Mouse (Mus musculus) midbrain, postnatal 0 days (tissue): ENCODE data around the gene Alg14. TPM values are rescaled to one million over a fixed set of nuclear protein-coding genes. Genes with fewer than 3 reads are reported as not detected.

ENCODE experiments used
- ATAC-seq: fragments of 200-750 bp; cut with Nextera tagmentation; 2 replicates; pipeline ENCODE4 v1.8.0; 2017; ENCODE audit warnings: moderate number of reproducible peaks, mild to moderate bottlenecking, moderate TSS enrichment, moderate library complexity; ENCODE audit not compliant: low FRiP score
- DNase-seq: peaks from one replicate; pipeline ENCODE4 v3.0.0-alpha.2; 2015; ENCODE audit warnings: low spot score
- H3K27ac ChIP-seq: fragments of 300-500 bp; sonication (generic); 2 replicates; pipeline ENCODE4 v1.5.1; 2014; ENCODE audit warnings: low read depth, mild to moderate bottlenecking, low read length, mixed read lengths
- H3K27me3 ChIP-seq: fragments of 300-500 bp; sonication (generic); 2 replicates; pipeline ENCODE4 v1.6.1; 2014; ENCODE audit warnings: low read length, control low read depth, mixed read lengths; ENCODE audit not compliant: insufficient read depth
- H3K36me3 ChIP-seq: fragments of 300-500 bp; sonication (generic); 2 replicates; pipeline ENCODE4 v1.6.1; 2014; ENCODE audit warnings: low read length, control low read depth, mixed read lengths; ENCODE audit not compliant: insufficient read depth
- H3K4me1 ChIP-seq: fragments of 300-500 bp; sonication (generic); 2 replicates; pipeline ENCODE4 v1.6.1; 2014; ENCODE audit warnings: mild to moderate bottlenecking, control low read depth, antibody characterized with exemption, low read length, mixed read lengths; ENCODE audit not compliant: insufficient read depth
- H3K4me2 ChIP-seq: fragments of 300-500 bp; sonication (generic); 2 replicates; pipeline ENCODE4 v1.6.1; 2014; ENCODE audit warnings: low read depth, mild to moderate bottlenecking, low read length, mixed read lengths; ENCODE audit not compliant: poor library complexity, severe bottlenecking
- H3K4me3 ChIP-seq: fragments of 300-500 bp; sonication (generic); 2 replicates; pipeline ENCODE4 v1.5.1; 2014; ENCODE audit warnings: low read depth, mild to moderate bottlenecking, low read length, moderate library complexity
- H3K9ac ChIP-seq: fragments of 300-500 bp; sonication (generic); replicated peaks from 2 replicates; pipeline ENCODE4 v1.6.1; 2014; ENCODE audit warnings: mild to moderate bottlenecking, low read length, moderate library complexity, mixed read lengths; ENCODE audit not compliant: poor library complexity, severe bottlenecking
- H3K9me3 ChIP-seq: fragments of 300-500 bp; sonication (generic); 2 replicates; pipeline ENCODE4 v1.6.1; 2016; ENCODE audit warnings: low read length, control low read depth
- CTCF ChIP-seq: IDR thresholded peaks from 2 replicates; pipeline ENCODE4 v1.5.1; 2016; ENCODE audit warnings: antibody characterized with exemption, mild to moderate bottlenecking
- WGBS: fragments of 180-500 bp; shearing (Covaris S2); extraction: QIAGEN DNeasy Blood & Tissue Kit; methylation state at CpG from one replicate; pipeline ENCODE4 v1.1.7; 2014; 5-methylcytosine and 5-hydroxymethylcytosine counted together
- polyA plus RNA-seq: library from polyadenylated mRNA; unstranded; fragments of >200 nt; fragmentation: Nextera tagmentation; extraction: Ambion mirVana; gene quantifications from 2 replicates; pipeline ENCODE4 v1.2.1, GENCODE M21; 2015
- total RNA-seq: library from RNA; depleted of rRNA; stranded (reverse); fragments of >200 nt; gene quantifications from 2 replicates; pipeline ENCODE4 v1.2.3, GENCODE M21; 2014

The Alg14 gene
- total and polyA plus RNA-seq, 2 experiments from 2014 or later, result 18.8 to 26.0 TPM

DNA sequence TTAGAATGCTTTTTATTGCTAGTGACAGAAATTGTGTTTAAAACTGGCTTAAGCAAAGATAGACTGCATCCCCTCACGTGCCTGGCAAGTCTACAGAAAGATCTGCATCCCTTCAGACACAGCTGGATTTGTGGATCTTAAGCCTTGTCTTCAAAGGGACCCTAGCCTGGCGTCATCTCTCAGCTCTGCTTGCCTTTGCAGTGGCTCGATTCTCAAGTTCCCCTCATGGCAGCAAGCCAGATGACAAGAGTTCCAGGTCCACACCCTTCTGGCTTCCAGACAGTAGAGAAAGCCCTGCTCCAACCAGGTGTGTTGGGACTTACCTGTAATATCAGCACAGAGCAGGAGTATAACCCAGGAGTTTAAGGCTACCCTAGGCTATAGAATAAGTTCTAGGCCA is 65.5 kb downstream of the Alg14 start:
- no peak for TF ChIP-seq CTCF
- Histone ChIP-seq H3K9me3 (no peaks in the 10 kb centered on the region), H3K27ac (no peak overlapping the region), H3K4me2 (no peak overlapping the region), H3K9ac (no peak overlapping the region), H3K4me1 (peaks cover 7% of the 10 kb centered on the region; the same call in 1 of the 2 replicates), H3K36me3 (no peaks in the 10 kb centered on the region), H3K27me3 (no peaks in the 10 kb centered on the region), H3K4me3 (no peak overlapping the region)
- WGBS, result 54% methylated on average over 3 of the region's 3 CpGs
- ATAC-seq, result no peak
- no peak for DNase-seq

DNA sequence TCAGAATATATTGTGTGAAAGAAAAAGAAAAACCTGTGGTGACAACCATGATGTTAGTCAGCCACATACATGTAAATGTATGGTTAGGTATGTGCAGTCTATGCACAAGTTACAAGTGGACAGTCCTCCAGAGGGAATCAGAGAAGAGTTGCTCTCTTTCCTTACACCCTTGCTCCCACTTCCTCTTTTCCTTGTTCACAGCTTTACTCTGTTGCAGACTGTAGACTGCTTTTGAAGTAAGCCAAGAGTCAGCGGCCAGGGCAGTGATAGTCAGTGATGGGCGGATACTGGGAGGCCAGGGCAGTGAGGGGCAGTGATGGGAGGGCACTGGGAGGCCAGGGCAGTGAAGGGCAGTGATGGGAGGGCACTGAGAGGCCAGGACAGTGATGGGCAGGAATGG is 66.7 kb downstream of the Alg14 start:
- Histone ChIP-seq H3K36me3 (no peaks in the 10 kb centered on the region), H3K4me1 (peaks cover 7% of the 10 kb centered on the region; the same call in 1 of the 2 replicates), H3K9me3 (no peaks in the 10 kb centered on the region), H3K27ac (no peak overlapping the region), H3K9ac (no peak overlapping the region), H3K27me3 (no peaks in the 10 kb centered on the region), H3K4me2 (no peak overlapping the region), H3K4me3 (no peak overlapping the region)
- no peak for TF ChIP-seq CTCF
- WGBS, result 68% methylated on average over 2 of the region's 2 CpGs
- no peak for DNase-seq
- no peak for ATAC-seq

DNA sequence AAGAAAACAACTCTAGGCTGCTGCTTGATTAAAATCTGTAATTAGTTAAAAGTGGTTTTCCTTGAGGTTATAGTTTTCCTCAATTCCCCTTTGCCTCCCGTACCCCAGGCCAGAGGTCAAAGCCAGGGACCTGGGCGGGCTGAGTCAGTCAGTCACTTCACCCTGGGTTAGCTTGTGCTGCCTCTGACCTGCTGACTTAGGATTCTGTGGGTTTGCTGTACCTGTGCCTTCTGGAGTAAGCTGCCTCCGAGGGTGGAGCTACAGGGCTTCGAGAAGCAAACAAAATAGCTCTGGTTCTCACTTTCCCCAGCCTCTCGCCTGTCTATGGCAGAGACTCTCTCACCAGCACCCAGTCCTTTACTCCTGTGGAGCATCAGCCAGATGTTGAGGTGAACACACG is 67.3 kb downstream of the Alg14 start:
- Histone ChIP-seq H3K4me2 (no peak overlapping the region), H3K9me3 (no peaks in the 10 kb centered on the region), H3K4me1 (peaks cover 7% of the 10 kb centered on the region; the same call in 1 of the 2 replicates), H3K9ac (no peak overlapping the region), H3K27ac (no peak overlapping the region), H3K4me3 (no peak overlapping the region), H3K36me3 (no peaks in the 10 kb centered on the region), H3K27me3 (no peaks in the 10 kb centered on the region)
- no peak for TF ChIP-seq CTCF
- WGBS, result 85% methylated on average over 6 of the region's 6 CpGs
- ATAC-seq, result no peak
- DNase-seq, result no peak

- Histone ChIP-seq H3K36me3 (no peaks in the 10 kb centered on the region), H3K4me2 (no peak overlapping the region), H3K27me3 (no peaks in the 10 kb centered on the region), H3K27ac (no peak overlapping the region), H3K9me3 (no peaks in the 10 kb centered on the region), H3K4me1 (peaks cover 7% of the 10 kb centered on the region; the same call in 1 of the 2 replicates), H3K9ac (no peak overlapping the region), H3K4me3 (no peak overlapping the region)
- no peak for TF ChIP-seq CTCF
- 69% methylated on average over 7 of the region's 7 CpGs for WGBS
- ATAC-seq (0 out of 2 replicates have a peak, but pooled peaks have one; percentile 65), DNase-seq (peak; percentile 52)
Measured at GRCm38 (mm10) chr3:121359272-121359671, 67.7 kb downstream of the Alg14 start.

DNA sequence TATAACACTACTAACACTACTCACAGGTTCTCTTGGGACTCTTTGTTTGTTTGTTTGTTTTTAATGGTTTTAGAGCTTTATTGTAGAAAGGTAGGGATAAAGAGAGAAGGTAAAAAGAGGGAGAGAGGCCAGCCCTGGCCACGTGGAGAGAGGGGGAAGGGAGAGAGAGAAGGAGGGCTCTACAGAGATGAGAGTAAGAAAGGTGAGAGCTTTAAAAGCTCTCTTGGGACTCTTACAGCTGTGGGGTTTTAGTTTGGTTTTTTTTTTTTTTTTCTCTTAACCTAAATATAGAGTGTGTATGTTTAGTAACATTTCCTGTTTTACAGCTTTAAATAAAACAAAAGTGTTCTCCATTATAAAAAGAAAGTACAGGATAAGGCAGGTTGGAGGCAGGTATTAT is 70.4 kb downstream of the Alg14 start:
- TF ChIP-seq CTCF, result no peak
- DNase-seq, result no peak
- Histone ChIP-seq H3K4me1 (peaks cover 7% of the 10 kb centered on the region; the same call in 1 of the 2 replicates), H3K27ac (no peak overlapping the region), H3K4me2 (no peak overlapping the region), H3K9ac (no peak overlapping the region), H3K4me3 (no peak overlapping the region), H3K27me3 (no peaks in the 10 kb centered on the region), H3K36me3 (no peaks in the 10 kb centered on the region), H3K9me3 (no peaks in the 10 kb centered on the region)
- no peak for ATAC-seq
- 50% methylated on average over 1 of the region's 1 CpGs for WGBS

DNA sequence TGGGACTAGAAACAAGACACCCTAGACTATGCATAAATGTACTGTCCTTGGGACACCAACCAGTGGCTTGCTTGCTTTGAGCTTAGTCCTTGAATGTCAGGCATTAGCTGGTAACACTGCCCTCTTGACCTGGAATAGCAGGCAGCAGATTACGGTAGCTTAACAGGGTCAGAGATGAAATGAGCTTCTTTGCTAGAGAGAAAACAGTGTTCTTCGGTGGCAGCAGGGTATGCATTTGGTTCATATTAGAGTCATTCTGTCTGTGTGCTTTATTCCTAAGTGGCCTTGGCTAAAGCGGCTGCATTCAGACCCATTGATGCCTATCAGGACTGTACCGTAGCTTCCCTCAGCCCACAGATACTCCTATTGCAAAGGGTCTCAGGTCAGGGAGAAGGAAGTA is 72.8 kb downstream of the Alg14 start:
- no peak overlapping the region for H3K27ac ChIP-seq
- DNase-seq (no peak), ATAC-seq (no peak)
- H3K36me3 ChIP-seq, result no peaks in the 10 kb centered on the region
- H3K4me3 ChIP-seq, result no peak overlapping the region
- H3K9ac ChIP-seq, result no peak overlapping the region
- 68% methylated on average over 4 of the region's 4 CpGs for WGBS
- H3K9me3 ChIP-seq, result no peaks in the 10 kb centered on the region
- TF ChIP-seq CTCF, result no peak
- H3K4me1 ChIP-seq, result peaks cover 3% of the 10 kb centered on the region; the same call in 1 of the 2 replicates
- no peak overlapping the region for H3K4me2 ChIP-seq
- H3K27me3 ChIP-seq, result no peaks in the 10 kb centered on the region
